Mouse (Mus musculus) adrenal gland, adult (tissue): ENCODE measurements at regions not wholly inside any gene's neighbourhood (a gene's known extent, or its start where the extent isn't known, plus 50 kb on each side); places are given as distances from the start of the nearest gene placed in this dataset.
"Not testable (repeated sequence)": the region's sequence is repeated elsewhere in the genome, so short reads cannot be mapped to it uniquely, and the experiment has no call there.

ENCODE experiments used
- DNase-seq, 2 experiments: peaks; one replicate each; pipeline ENCODE4 v3.0.0; 2022 to 2023; ENCODE audit warnings: low spot score in 1 of 2; ENCODE audit not compliant: inconsistent age in 2 of 2

- DNase-seq: no peak
Observed at GRCm38 (mm10) chr17:15247546-15248416, 128.9 kb downstream of the Dll1 start.

DNA sequence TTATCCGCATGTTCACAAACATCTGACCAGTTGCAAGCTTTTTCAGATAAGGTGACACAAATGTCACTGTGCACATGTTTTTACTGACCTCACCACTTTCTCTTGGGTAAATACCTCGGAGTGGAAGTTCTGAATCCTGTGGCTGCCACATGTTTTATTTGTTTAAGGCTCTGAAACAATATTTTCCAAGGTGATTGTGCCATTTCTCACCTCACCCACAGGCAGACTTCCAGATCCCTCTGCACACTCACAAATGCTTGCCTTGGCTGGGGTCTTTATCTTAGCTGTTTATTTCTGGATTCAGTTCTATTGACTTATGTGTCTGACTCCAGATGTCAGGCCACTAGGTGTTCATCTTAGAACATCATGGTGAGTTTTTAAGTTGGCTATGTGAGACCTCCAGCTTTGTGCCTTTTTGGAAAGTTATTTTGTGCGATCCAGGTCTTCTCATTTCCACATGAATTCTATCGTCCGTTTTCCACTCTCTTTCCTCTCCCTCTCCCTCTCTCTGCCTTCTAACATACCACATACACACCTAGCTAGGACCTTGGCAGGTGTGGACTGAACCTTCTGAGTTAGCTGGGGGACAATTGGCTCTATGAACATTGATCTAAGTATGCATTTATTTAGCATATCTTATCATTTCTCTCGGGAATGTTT lies 133.6 kb downstream of the Dll1 start:
- DNase-seq: no peak

DNA sequence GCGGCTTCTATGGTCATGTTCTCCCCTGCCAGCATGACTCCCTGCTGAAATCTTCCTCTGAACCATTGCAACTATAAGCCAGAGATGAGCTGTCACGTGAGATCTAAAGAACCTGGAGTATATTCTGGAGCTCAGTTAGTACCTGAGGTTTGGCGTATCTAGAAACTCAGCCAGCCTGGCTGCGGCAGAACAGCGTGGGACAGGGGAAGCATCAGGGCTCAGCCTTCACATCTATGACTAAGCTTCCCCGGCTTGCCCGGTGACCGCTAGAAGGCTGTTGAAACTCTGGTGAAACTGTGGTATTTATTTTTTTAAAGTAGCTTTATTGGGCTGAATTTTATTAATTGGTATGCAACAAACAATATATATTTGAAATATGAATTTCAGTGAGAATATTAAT lies 134.3 kb downstream of the Dll1 start:
- DNase-seq: peak; percentile 7 to 51

DNA sequence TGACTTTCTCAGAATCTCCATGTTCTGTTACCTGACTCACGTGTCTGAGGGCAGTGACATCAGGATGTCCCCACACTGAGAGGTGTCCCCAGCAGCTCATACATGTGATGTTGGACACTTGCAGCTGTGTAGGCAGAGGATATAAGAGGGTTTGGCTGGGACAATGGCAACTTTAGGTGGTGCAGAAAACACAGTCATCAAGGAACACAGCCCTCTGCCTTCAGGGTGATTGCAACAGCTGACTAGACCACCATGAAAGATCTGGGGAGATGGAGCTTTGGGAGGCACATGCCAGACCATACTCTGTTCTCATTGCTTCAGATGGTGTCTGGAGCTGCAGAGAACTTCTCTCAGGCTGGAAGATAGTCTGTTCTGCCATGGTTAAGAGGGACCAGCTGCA lies 135.2 kb downstream of the Dll1 start:
- no peak for DNase-seq

GRCm38 (mm10) chr17:15240641-15241040 lies 136.0 kb downstream of the Dll1 start:
- DNase-seq: not testable (repeated sequence)

- DNase-seq: no peak
Observed at GRCm38 (mm10) chr17:15240011-15240410, 136.7 kb downstream of the Dll1 start.

- DNase-seq: no peak
Observed at GRCm38 (mm10) chr17:15235041-15235440, 141.6 kb downstream of the Dll1 start.

- DNase-seq: no peak
Observed at GRCm38 (mm10) chr17:15231175-15231574, 145.5 kb downstream of the Dll1 start.

DNA sequence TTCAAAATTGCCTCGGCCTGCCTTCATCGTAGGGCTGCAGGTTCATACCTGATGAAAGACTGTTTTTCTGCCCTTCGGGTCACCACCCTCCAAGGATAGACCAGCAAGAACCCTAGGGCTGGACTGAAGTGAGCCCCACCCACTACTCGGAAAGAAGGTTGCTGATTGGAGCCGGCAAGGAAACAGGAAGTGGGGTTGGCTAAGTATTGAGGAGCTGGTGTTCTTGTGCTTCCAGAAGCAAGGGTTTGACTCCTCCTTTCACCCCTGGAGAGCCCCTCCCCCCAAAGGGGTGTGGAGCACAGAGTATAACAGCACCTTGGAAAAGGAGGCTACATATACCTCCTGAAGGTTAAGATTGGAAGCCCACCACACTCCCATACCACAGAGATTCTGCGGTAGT lies 147.5 kb downstream of the Dll1 start:
- DNase-seq: no peak

- no peak for DNase-seq
Observed at GRCm38 (mm10) chr17:15228077-15228476, 148.6 kb downstream of the Dll1 start.

- no peak for DNase-seq
Observed at GRCm38 (mm10) chr17:15223826-15224225, 152.8 kb downstream of the Dll1 start.

GRCm38 (mm10) chr17:15222923-15223322 lies 153.7 kb downstream of the Dll1 start:
- no peak for DNase-seq

DNA sequence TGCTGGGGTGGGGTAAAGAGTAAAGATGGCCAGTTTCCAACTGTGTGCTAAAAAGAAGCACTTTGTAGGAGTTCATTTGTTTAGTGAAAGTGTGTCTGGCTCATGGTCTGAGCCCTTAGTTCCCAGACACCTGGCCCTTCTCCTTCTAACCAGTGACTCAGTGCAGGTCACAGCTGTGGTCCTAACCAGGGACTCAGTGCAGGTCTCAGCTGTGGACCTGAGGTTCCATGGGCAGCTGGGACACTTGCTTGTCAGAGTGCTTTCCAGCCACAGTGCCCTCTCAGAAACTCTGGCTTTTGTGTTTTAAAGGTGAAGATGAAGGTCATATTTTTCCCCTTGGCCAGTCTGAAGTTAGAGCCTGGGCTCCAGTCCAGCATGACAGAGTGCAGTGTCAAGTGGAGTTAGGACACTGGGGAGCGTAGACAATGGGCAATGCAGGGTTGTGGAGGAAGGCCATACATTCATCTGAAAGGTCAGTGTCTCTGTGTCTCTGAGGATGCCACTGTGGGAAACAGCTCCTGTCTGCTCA lies 162.5 kb downstream of the Dll1 start:
- peak in 1 of 2 experiments; percentile 81 for DNase-seq

DNA sequence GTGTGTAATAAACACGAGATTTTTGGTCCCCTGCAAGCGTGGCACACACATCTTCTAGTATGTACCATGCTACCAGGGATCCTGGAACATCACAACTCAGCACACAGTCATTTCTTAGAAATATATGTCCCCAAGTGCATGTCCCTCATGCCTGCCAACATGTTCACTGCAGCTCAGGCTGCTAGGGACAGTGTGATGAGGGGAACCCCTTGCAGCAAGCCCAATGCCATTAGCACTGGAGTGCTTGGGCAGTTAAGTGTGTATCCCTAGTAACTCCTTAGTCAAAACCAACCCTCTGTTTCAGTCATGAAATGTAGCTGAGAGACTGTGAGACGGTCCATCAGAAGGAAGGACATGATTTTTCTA lies 167.5 kb upstream of the Gm3448 start:
- no peak for DNase-seq

DNA sequence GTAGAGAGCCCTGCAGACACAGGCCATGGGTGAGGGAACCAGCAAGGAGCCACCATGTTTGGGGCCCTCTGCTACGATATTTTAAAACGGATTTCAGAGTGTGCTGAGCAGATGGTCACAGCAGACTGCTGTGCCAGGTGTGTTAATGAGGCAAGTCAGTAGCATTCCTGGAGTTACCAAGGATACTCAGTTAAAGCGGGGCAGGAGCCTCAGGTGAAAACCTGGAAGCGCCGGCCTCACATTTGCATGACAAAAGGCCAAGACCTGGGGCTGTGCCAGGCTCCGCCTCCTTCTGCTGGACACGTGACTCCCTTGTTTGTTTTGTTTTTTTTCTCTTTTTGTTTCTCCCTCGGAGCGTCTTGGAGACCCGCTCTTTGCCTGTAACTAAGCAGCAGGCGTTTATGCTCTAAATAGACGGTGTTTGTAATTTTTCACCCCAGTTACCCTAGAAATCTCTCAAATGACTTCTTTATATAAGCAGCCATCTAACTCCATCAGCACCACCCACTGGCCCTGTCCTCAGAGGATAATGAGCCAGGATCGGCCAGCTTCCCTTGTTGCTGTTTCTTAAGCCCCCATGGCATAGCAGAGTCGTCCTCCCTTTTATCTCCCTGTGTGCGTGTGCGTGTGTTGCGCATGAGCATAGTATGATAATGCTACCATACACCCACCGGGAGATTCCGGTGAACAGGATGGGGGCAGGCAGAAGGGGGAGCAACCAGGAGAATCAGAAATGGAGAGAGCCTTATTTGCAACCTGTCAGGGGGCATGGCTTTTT lies 166.9 kb upstream of the Gm3448 start:
- peak; percentile 35 to 75 for DNase-seq

GRCm38 (mm10) chr17:15207182-15208029 lies 166.1 kb upstream of the Gm3448 start:
- DNase-seq: no peak

DNA sequence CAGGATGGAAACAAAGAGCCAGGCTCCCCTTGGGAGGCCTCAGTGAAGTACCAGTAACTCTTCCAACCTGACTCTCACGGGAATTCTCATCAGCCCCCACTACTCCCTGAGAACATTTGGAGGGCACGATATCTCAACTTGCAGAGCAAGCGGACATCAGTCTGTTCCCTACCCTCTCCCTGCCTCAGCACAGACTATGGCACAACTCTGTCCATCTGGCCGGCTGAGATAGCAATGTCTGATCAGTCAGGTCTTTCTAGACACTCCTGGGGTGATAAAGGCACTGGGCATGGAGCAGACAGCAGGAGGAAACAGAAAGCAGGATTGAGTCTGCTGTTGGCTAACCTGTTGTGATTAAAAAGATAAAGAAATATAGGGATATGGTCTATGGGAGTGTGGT lies 164.5 kb upstream of the Gm3448 start:
- DNase-seq: no peak

GRCm38 (mm10) chr17:15204524-15204923 lies 163.2 kb upstream of the Gm3448 start:
- DNase-seq: no peak

GRCm38 (mm10) chr17:15199235-15199634 lies 157.9 kb upstream of the Gm3448 start:
- no peak for DNase-seq

DNA sequence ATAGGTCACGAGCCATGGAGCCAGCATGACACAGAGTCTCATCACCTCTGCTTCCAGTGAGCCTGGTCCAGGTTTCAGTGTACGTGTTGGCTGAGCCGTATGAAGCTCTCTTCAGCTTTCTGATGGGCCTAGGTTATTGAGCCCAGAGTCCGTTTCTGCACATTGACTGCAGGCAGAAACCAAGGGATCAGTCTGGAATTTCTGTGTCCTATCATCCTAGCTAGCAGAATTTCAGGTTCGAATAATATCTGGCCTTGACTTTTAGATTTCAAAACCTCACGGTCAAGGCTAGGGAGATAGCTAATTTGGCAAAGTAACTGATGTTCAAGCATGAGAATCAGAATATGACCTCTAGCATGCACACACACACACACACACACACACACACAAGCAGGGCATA lies 156.0 kb upstream of the Gm3448 start:
- DNase-seq: peak; percentile 33 to 85

DNA sequence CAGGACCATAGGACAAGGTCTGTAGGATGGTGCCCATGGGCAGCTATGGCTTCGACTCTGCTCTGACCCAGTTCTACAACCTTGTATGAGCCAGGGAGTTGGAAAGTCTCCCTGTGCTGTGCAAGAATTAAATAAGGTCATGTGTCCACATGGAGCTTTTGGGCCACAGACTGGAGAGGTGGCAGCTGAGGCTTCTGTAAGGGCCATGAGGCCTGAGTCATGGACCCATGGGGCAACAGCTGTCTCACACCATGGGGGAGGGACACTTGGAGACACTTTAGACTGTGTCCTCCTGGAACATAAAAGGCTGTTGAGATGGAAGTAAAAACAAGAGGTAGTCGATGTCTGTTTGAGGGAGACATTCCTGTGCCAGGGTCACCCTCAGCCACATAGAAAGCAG lies 154.5 kb upstream of the Gm3448 start:
- peak; percentile 29 to 79 for DNase-seq
